Mouse (Mus musculus): ENCODE results near the gene Rreb1.

The Rreb1 gene

GRCm38 (mm10) chr13:37969337-37969736 lies 191.1 kb downstream of the Rreb1 start:
- in situ Hi-C loops (cut with MseI, MboI), result no loop called here

GRCm38 (mm10) chr13:37969988-37970387 lies 191.8 kb downstream of the Rreb1 start:
- in situ Hi-C loops (cut with MseI, MboI), result no loop called here

- in situ Hi-C loops (cut with MseI, MboI), result no loop called here
Observed at GRCm38 (mm10) chr13:37970887-37971530, 192.8 kb downstream of the Rreb1 start.

GRCm38 (mm10) chr13:37974036-37974435 lies 195.8 kb downstream of the Rreb1 start:
- in situ Hi-C loops (cut with MseI, MboI), result no loop called here

- in situ Hi-C loops (cut with MseI, MboI), result no loop called here
Observed at GRCm38 (mm10) chr13:37974731-37975130, 196.5 kb downstream of the Rreb1 start.

- in situ Hi-C loops (cut with MseI, MboI), result no loop called here
Observed at GRCm38 (mm10) chr13:37979506-37979905, 201.3 kb downstream of the Rreb1 start.

GRCm38 (mm10) chr13:37980346-37980745 lies 202.1 kb downstream of the Rreb1 start:
- in situ Hi-C loops (cut with MseI, MboI), result no loop called here

- in situ Hi-C loops (cut with MseI, MboI), result no loop called here
Observed at GRCm38 (mm10) chr13:37981063-37981462, 202.9 kb downstream of the Rreb1 start.

GRCm38 (mm10) chr13:37986166-37986565 lies 208.0 kb downstream of the Rreb1 start:
- in situ Hi-C loops (cut with MseI, MboI), result no loop called here

GRCm38 (mm10) chr13:37989701-37990100 lies 211.5 kb downstream of the Rreb1 start:
- in situ Hi-C loops (cut with MseI, MboI), result no loop called here

- in situ Hi-C loops (cut with MseI, MboI), result no loop called here
Observed at GRCm38 (mm10) chr13:37992638-37993371, 214.6 kb downstream of the Rreb1 start.

- in situ Hi-C loops (cut with MseI, MboI), result no loop called here
Observed at GRCm38 (mm10) chr13:37993376-37993703, 215.1 kb downstream of the Rreb1 start.

- in situ Hi-C loops (cut with MseI, MboI), result no loop called here
Observed at GRCm38 (mm10) chr13:37993704-37994404, 215.7 kb downstream of the Rreb1 start, which contains the start of gene Ssr1. Gene Ssr1 (minus strand): TSS chr13:37994217.

GRCm38 (mm10) chr13:37994405-37994749 lies 216.2 kb downstream of the Rreb1 start:
- in situ Hi-C loops (cut with MseI, MboI), result no loop called here

GRCm38 (mm10) chr13:37999713-38000112 lies 221.5 kb downstream of the Rreb1 start:
- in situ Hi-C loops (cut with MseI, MboI), result no loop called here

Measured in mouse trophoblast stem cell (cell line).